ENCODE assay signal across 24 mouse cellular contexts in genomic region chr1:71407711-71408110, GRCm38 (mm10). TPM values are rescaled to one million over a fixed set of nuclear protein-coding genes. Genes with fewer than 3 reads are reported as not detected.
"Had no signal": no experiment of that assay in that cellular context is flagged by ENCODE, and none has a peak within 500 bp of the region (broad histone marks: within the 10 kb centered on the region; RNA-seq: fewer than 3 reads in every experiment).

No protein-coding gene starts in this region.

- ATAC-seq: intestine, postnatal 0 days; midbrain, embryonic 13.5 days; midbrain, embryonic 16.5 days had no signal

- H3K27me3 ChIP-seq: liver, embryonic 13.5 days; lung, embryonic 15.5 days; megakaryocyte, embryonic 14.5 days; midbrain, embryonic 13.5 days; neural tube, embryonic 13.5 days; stomach, embryonic 15.5 days had no signal

- H3K4me1 ChIP-seq: liver, embryonic 13.5 days; lung, embryonic 15.5 days; megakaryocyte, embryonic 14.5 days; midbrain, embryonic 13.5 days; neural tube, embryonic 13.5 days; stomach, embryonic 15.5 days had no signal

- H3K9me3 ChIP-seq: liver, embryonic 13.5 days; lung, embryonic 15.5 days; midbrain, embryonic 10.5 days; midbrain, embryonic 13.5 days; neural tube, embryonic 13.5 days; stomach, embryonic 15.5 days had no signal

- H3K9ac ChIP-seq: liver, embryonic 13.5 days; lung, embryonic 15.5 days; midbrain, embryonic 13.5 days; neural tube, embryonic 13.5 days; stomach, embryonic 15.5 days had no signal

- H3K4me3 ChIP-seq: layer of hippocampus, adult 2 months; left cerebral cortex, adult 2 months; liver, embryonic 13.5 days; lung, embryonic 15.5 days; megakaryocyte, embryonic 14.5 days; midbrain, embryonic 10.5 days; midbrain, embryonic 13.5 days; myocyte; neural tube, embryonic 13.5 days; stomach, embryonic 15.5 days had no signal

- H3K4me2 ChIP-seq: liver, embryonic 13.5 days; lung, embryonic 15.5 days; midbrain, embryonic 13.5 days; neural tube, embryonic 13.5 days; stomach, embryonic 15.5 days had no signal

- DNase-seq: kidney, adult 8-10 months; kidney, postnatal 10 days; layer of hippocampus, adult 9-11 months; layer of hippocampus, postnatal 36 days; liver, embryonic 13.5 days; lung, postnatal 10 days; lung, postnatal 36 days; right cerebral cortex, postnatal 25 days; spleen, adult 18-20 months; thymus, postnatal 36 days had no signal

- H3K27ac ChIP-seq: layer of hippocampus, adult 2 months; left cerebral cortex, adult 2 months; liver, embryonic 13.5 days; lung, embryonic 15.5 days; midbrain, embryonic 10.5 days; midbrain, embryonic 13.5 days; neural tube, embryonic 13.5 days; stomach, embryonic 15.5 days had no signal

- H3K36me3 ChIP-seq: liver, embryonic 13.5 days; lung, embryonic 15.5 days; midbrain, embryonic 10.5 days; midbrain, embryonic 13.5 days; neural tube, embryonic 13.5 days; stomach, embryonic 15.5 days had no signal

RNA-seq across cellular contexts. Expression of gene Abca12, which starts 7.0 kb away (rescaled TPM):
- polyA plus RNA-seq: liver, adult 2 months; liver, embryonic 13.5 days; liver, embryonic 16.5 days; midbrain, embryonic 10.5 days; midbrain, embryonic 13.5 days; urinary bladder, adult 2 months had no signal
